32 mouse cellular contexts compared by ENCODE assay signal in the genomic region with DNA sequence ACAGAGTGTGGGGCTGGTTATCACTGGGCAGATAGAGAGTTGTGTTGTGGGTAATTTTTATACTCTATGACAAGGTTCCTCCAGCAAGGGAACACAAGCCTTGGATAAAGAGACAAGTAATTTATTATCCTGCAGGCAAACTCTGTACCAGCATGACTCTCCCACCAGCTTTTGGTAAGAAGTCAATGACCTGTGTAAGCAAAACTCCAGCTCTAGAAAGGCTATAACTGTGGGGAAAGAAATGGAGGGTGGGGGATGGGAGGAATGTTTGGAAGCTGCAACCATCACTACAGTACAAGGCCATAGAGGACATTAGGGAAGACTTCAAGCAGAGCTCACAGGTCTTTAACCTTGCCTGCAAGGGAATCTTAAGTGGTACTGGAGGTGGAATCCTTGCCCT. TPM values are rescaled to one million over a fixed set of nuclear protein-coding genes. Genes with fewer than 3 reads are reported as not detected.
DNase-seq lines count a peak whose midpoint lies in the region; ATAC-seq and TF ChIP-seq lines count a peak whose summit lies in the region.
"Had no signal": no experiment of that assay in that cellular context is flagged by ENCODE, and none has a peak within 500 bp of the region (broad histone marks: within the 10 kb centered on the region; RNA-seq: fewer than 3 reads in every experiment).

No protein-coding gene starts in this region.

- H3K27ac ChIP-seq in hindbrain, embryonic 11.5 days (ENCODE audit: low read depth, low read length) = no peak overlapping the region
- no peak overlapping the region for H3K27ac ChIP-seq in hindbrain, postnatal 0 days
- no peak overlapping the region for H3K27ac ChIP-seq in limb, embryonic 12.5 days
- H3K27ac ChIP-seq in limb, embryonic 10.5 days = no peak overlapping the region
- no peak overlapping the region for H3K27ac ChIP-seq in embryonic facial prominence, embryonic 10.5 days (replicated peaks)
- no peak overlapping the region for H3K27ac ChIP-seq in limb, embryonic 13.5 days
- H3K27ac ChIP-seq: forebrain, embryonic 10.5 days; layer of hippocampus, adult 2 months; liver, embryonic 13.5 days had no signal

- peaks cover 64% of the 10 kb centered on the region for H3K27me3 ChIP-seq in hindbrain, embryonic 11.5 days (ENCODE audit: control insufficient read depth, insufficient read depth, low read length)
- peaks cover 78% of the 10 kb centered on the region for H3K27me3 ChIP-seq in hindbrain, postnatal 0 days (ENCODE audit: insufficient read depth, low read length)
- H3K27me3 ChIP-seq in limb, embryonic 12.5 days = peaks cover 72% of the 10 kb centered on the region
- H3K27me3 ChIP-seq in limb, embryonic 10.5 days (ENCODE audit: low read depth, poor library complexity, severe bottlenecking) = peaks cover 93% of the 10 kb centered on the region
- peaks cover 100% of the 10 kb centered on the region for H3K27me3 ChIP-seq in embryonic facial prominence, embryonic 10.5 days (replicated peaks; ENCODE audit: low read depth, poor library complexity, severe bottlenecking)
- H3K27me3 ChIP-seq in limb, embryonic 13.5 days = peaks cover 84% of the 10 kb centered on the region

- TF ChIP-seq CTCF in hindbrain, postnatal 0 days (IDR thresholded peaks at IDR 0.05; ENCODE audit: low read depth) = no peak

- no peaks in the 10 kb centered on the region for H3K9me3 ChIP-seq in hindbrain, embryonic 11.5 days (ENCODE audit: control insufficient read depth, low read length)
- no peaks in the 10 kb centered on the region for H3K9me3 ChIP-seq in hindbrain, postnatal 0 days (ENCODE audit: low read length)
- H3K9me3 ChIP-seq in limb, embryonic 12.5 days = no peaks in the 10 kb centered on the region
- H3K9me3 ChIP-seq in limb, embryonic 10.5 days (replicated peaks) = no peaks in the 10 kb centered on the region
- no peaks in the 10 kb centered on the region for H3K9me3 ChIP-seq in embryonic facial prominence, embryonic 10.5 days
- no peaks in the 10 kb centered on the region for H3K9me3 ChIP-seq in limb, embryonic 13.5 days
- H3K9me3 ChIP-seq: forebrain, embryonic 10.5 days; liver, embryonic 13.5 days had no signal

- DNase-seq in hindbrain, embryonic 11.5 days (ENCODE audit: low spot score) = peak; percentile 36
- no peak for DNase-seq in hindbrain, postnatal 0 days (ENCODE audit: low spot score)
- DNase-seq in limb, embryonic 10.5 days (ENCODE audit: low spot score) = no peak
- DNase-seq in embryonic facial prominence, embryonic 10.5 days (ENCODE audit: low spot score) = peak; percentile 17
- no peak for DNase-seq in T-cell, adult 2 months (ENCODE audit: low spot score)
- DNase-seq in left cerebral cortex, adult 11 months (ENCODE audit: low spot score) = no peak
- DNase-seq: adrenal gland, adult 2 months; cerebellum, adult 11 months; cerebellum, postnatal 10 days; gastrocnemius, postnatal 10 days; liver, embryonic 13.5 days; lung, adult 2 months; right cerebral cortex, postnatal 25 days; thymus, adult 18-20 months; thymus, postnatal 36 days had no signal

- ATAC-seq in hindbrain, embryonic 11.5 days (ENCODE audit: low FRiP score) = 0 out of 2 replicates have a peak, but pooled peaks have one; percentile 3
- ATAC-seq in hindbrain, postnatal 0 days = no peak
- no peak for ATAC-seq in limb, embryonic 12.5 days (ENCODE audit: insufficient number of reproducible peaks, insufficient read depth, low FRiP score, low TSS enrichment, low read depth)
- ATAC-seq in limb, embryonic 13.5 days (ENCODE audit: low FRiP score, low read depth) = no peak
- ATAC-seq: CD4-positive, CD25-positive, alpha-beta regulatory T cell, adult 4 months; forebrain, embryonic 16.5 days; hindbrain, embryonic 16.5 days; intestine, embryonic 16.5 days had no signal

- H3K36me3 ChIP-seq in hindbrain, embryonic 11.5 days (ENCODE audit: control insufficient read depth, insufficient read depth, low read length) = no peaks in the 10 kb centered on the region
- no peaks in the 10 kb centered on the region for H3K36me3 ChIP-seq in hindbrain, postnatal 0 days (ENCODE audit: insufficient read depth, low read length)
- H3K36me3 ChIP-seq in limb, embryonic 12.5 days = no peaks in the 10 kb centered on the region
- no peaks in the 10 kb centered on the region for H3K36me3 ChIP-seq in limb, embryonic 10.5 days
- H3K36me3 ChIP-seq in embryonic facial prominence, embryonic 10.5 days (replicated peaks) = no peaks in the 10 kb centered on the region
- H3K36me3 ChIP-seq in limb, embryonic 13.5 days = no peaks in the 10 kb centered on the region
- H3K36me3 ChIP-seq: forebrain, embryonic 10.5 days; liver, embryonic 13.5 days had no signal

- no peak overlapping the region for H3K4me3 ChIP-seq in hindbrain, embryonic 11.5 days (ENCODE audit: low read depth, low read length)
- no peak overlapping the region for H3K4me3 ChIP-seq in hindbrain, postnatal 0 days (ENCODE audit: low read length)
- no peak overlapping the region for H3K4me3 ChIP-seq in limb, embryonic 12.5 days (replicated peaks)
- H3K4me3 ChIP-seq in limb, embryonic 10.5 days = no peak overlapping the region
- H3K4me3 ChIP-seq in embryonic facial prominence, embryonic 10.5 days = no peak overlapping the region
- no peak overlapping the region for H3K4me3 ChIP-seq in limb, embryonic 13.5 days
- H3K4me3 ChIP-seq: layer of hippocampus, adult 2 months; liver, embryonic 13.5 days had no signal

- no peak overlapping the region for H3K9ac ChIP-seq in hindbrain, embryonic 11.5 days (ENCODE audit: low read depth, low read length)
- H3K9ac ChIP-seq in hindbrain, postnatal 0 days (replicated peaks; ENCODE audit: low read length) = no peak overlapping the region
- H3K9ac ChIP-seq in limb, embryonic 12.5 days (replicated peaks) = no peak overlapping the region
- no peak overlapping the region for H3K9ac ChIP-seq in limb, embryonic 13.5 days
- H3K9ac ChIP-seq: liver, embryonic 13.5 days had no signal

- no peak overlapping the region for H3K4me2 ChIP-seq in hindbrain, embryonic 11.5 days (replicated peaks; ENCODE audit: low read depth, low read length)
- H3K4me2 ChIP-seq in hindbrain, postnatal 0 days (ENCODE audit: low read depth, low read length) = no peak overlapping the region
- H3K4me2 ChIP-seq in limb, embryonic 12.5 days = peak overlapping the region; percentile 55; the same call in 1 of the 2 replicates
- H3K4me2 ChIP-seq in limb, embryonic 13.5 days (replicated peaks) = peak overlapping the region; percentile 61
- H3K4me2 ChIP-seq: heart, embryonic 11.5 days; liver, embryonic 13.5 days had no signal

- H3K4me1 ChIP-seq in hindbrain, embryonic 11.5 days (replicated peaks; ENCODE audit: control insufficient read depth, insufficient read depth, low read length) = no peaks in the 10 kb centered on the region; the same call in none of the 2 replicates
- no peaks in the 10 kb centered on the region for H3K4me1 ChIP-seq in hindbrain, postnatal 0 days (ENCODE audit: insufficient read depth, low read length)
- peaks cover 28% of the 10 kb centered on the region for H3K4me1 ChIP-seq in limb, embryonic 12.5 days (replicated peaks)
- peaks cover 32% of the 10 kb centered on the region for H3K4me1 ChIP-seq in limb, embryonic 10.5 days
- peaks cover 24% of the 10 kb centered on the region for H3K4me1 ChIP-seq in embryonic facial prominence, embryonic 10.5 days
- H3K4me1 ChIP-seq in limb, embryonic 13.5 days = peaks cover 22% of the 10 kb centered on the region
- H3K4me1 ChIP-seq: liver, embryonic 13.5 days had no signal

RNA-seq across cellular contexts. Expression of a gene that starts 31.3 kb away (rescaled TPM):
- 72.5 and 75.7 TPM in 2 replicates for polyA plus RNA-seq in hindbrain, embryonic 11.5 days (2014; fragmentation: Nextera tagmentation; extraction: Ambion mirVana)
- 35.3 and 36.5 TPM in 2 replicates for total RNA-seq in hindbrain, postnatal 0 days (2014; rRNA removed)
- polyA plus RNA-seq in hindbrain, postnatal 0 days (2015; fragmentation: Nextera tagmentation; extraction: Ambion mirVana) = 48.7 and 50.4 TPM in 2 replicates
- polyA plus RNA-seq in limb, embryonic 12.5 days (2016; fragmentation: Nextera tagmentation; extraction: Ambion mirVana) = 49.9 and 52.6 TPM in 2 replicates
- polyA plus RNA-seq in limb, embryonic 10.5 days (2016; fragmentation: Nextera tagmentation; extraction: Ambion mirVana) = 6.7 and 19.7 TPM in 2 replicates
- polyA plus RNA-seq in embryonic facial prominence, embryonic 10.5 days (2016; fragmentation: Nextera tagmentation; extraction: Ambion mirVana) = 31.5 and 38.3 TPM in 2 replicates
- 57.2 and 66.0 TPM in 2 replicates for polyA plus RNA-seq in limb, embryonic 13.5 days (2015; fragmentation: Nextera tagmentation; extraction: Ambion mirVana)
- total RNA-seq: ES-E14; granulocyte monocyte progenitor cell, adult 5-6 weeks; hematopoietic stem cell, adult 5-6 weeks; megakaryocyte, adult 5-6 weeks; monocyte, adult 5-6 weeks; neutrophil, adult 5-6 weeks had no signal
- polyA plus RNA-seq: heart, postnatal 0 days; lung, adult 2 months; spleen, adult 2 months had no signal

Comparison
In these comparisons a context has a peak if more than half of its experiments do, and no peak if none do; other contexts are left out.
1. DNase-seq: peak in hindbrain, embryonic 11.5 days (single experiment) and embryonic facial prominence, embryonic 10.5 days (single experiment); none in hindbrain, postnatal 0 days (single experiment), limb, embryonic 10.5 days (single experiment), T-cell, adult 2 months (single experiment) and left cerebral cortex, adult 11 months (single experiment).
2. H3K4me2 ChIP-seq: peak in limb, embryonic 12.5 days (single experiment) and limb, embryonic 13.5 days (single experiment); none in hindbrain, embryonic 11.5 days (single experiment) and hindbrain, postnatal 0 days (single experiment).